Mouse (Mus musculus) cerebellum, adult 2 months (tissue): ENCODE data around the gene Mybpc2.

Experiments used
- CTCF ChIP-seq: fragments of 200-500 bp; IDR thresholded peaks from 2 replicates; pipeline ENCODE4 v1.5.1; 2011; ENCODE audit warnings: low read depth, mild to moderate bottlenecking, control low read depth, low read length, moderate library complexity, borderline replicate concordance; ENCODE audit not compliant: insufficient read depth
- POLR2A ChIP-seq: fragments of 200-500 bp; IDR thresholded peaks from 2 replicates; pipeline ENCODE4 v1.6.1; 2011; ENCODE audit warnings: low read length, control low read depth, borderline replicate concordance; ENCODE audit not compliant: insufficient read depth

GRCm38 (mm10) chr7:44491391-44491790 lies 33.1 kb downstream of the Mybpc2 start:
- TF ChIP-seq CTCF (no peak), POLR2A (no peak)
